In the genomic region with DNA sequence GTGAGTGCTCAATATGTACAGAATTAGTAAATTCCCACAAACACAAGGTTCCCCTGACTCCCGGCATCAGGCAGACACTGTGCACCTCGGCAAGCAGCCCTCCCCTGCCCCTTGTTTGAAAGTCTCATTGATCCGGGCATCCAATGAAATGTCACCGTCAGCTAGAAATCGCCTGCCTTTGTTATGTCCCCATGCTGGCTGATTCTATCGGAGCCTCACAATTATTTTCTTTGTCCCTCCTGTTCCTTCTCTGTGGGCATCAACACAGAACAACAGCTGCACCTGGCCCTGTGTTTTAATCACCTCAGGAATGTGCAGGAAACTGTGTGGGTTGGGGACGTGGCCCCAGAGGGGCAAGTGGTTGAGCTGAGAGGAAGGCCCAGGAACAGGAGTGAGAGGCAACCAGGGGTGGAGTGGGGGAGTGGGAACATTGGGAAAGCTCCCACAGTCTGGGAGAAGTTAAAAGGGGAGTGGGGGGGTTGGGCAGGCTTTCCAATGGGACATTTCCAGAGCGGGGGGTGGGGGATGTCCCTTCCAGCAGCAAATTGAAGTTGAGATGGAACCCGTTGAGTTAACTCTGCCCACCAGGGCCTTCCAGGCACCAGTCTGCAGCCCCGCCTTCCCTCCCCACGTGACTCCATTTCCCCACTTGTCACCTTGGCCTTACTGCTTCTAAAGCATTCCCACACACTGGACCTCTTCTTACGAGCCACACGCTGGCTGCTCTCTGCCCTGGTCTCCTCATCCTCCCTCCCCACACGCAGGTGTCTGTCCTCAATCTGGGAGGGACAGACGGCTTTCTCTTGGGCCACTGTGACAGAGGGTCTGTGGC, we compare ENCODE assay signal across 11 mouse cellular contexts.
DNase-seq lines count a peak whose midpoint lies in the region; ATAC-seq lines count a peak whose summit lies in the region.
"Had no signal": no experiment of that assay in that cellular context is flagged by ENCODE, and none has a peak within 500 bp of the region (broad histone marks: within the 10 kb centered on the region; RNA-seq: fewer than 3 reads in every experiment).

No protein-coding gene starts in this region.

- H3K4me2 ChIP-seq in kidney, embryonic 15.5 days = no peak overlapping the region
- no peak overlapping the region for H3K4me2 ChIP-seq in hindbrain, embryonic 16.5 days (ENCODE audit: low read length)
- no peak overlapping the region for H3K4me2 ChIP-seq in neural tube, embryonic 13.5 days
- H3K4me2 ChIP-seq: liver, embryonic 15.5 days had no signal

- no peak for ATAC-seq in kidney, embryonic 15.5 days (replicated peaks; ENCODE audit: low FRiP score)
- ATAC-seq in hindbrain, embryonic 16.5 days = 0 out of 2 replicates have a peak, but pooled peaks have one; percentile 2
- no peak for ATAC-seq in neural tube, embryonic 13.5 days (ENCODE audit: low read depth)

- H3K36me3 ChIP-seq in kidney, embryonic 15.5 days = no peaks in the 10 kb centered on the region
- H3K36me3 ChIP-seq in embryonic facial prominence, embryonic 10.5 days (replicated peaks) = no peaks in the 10 kb centered on the region
- H3K36me3 ChIP-seq in hindbrain, embryonic 16.5 days (ENCODE audit: control insufficient read depth, insufficient read depth, low read length) = no peaks in the 10 kb centered on the region
- H3K36me3 ChIP-seq in neural tube, embryonic 13.5 days = no peaks in the 10 kb centered on the region
- H3K36me3 ChIP-seq: liver, embryonic 15.5 days had no signal

- H3K9ac ChIP-seq in kidney, embryonic 15.5 days = no peak overlapping the region
- H3K9ac ChIP-seq in hindbrain, embryonic 16.5 days (ENCODE audit: low read depth, low read length) = no peak overlapping the region
- H3K9ac ChIP-seq in neural tube, embryonic 13.5 days = peak overlapping the region; percentile 38; the same call in 1 of the 2 replicates
- H3K9ac ChIP-seq: liver, embryonic 15.5 days had no signal

- no peaks in the 10 kb centered on the region for H3K9me3 ChIP-seq in kidney, embryonic 15.5 days (replicated peaks)
- H3K9me3 ChIP-seq in embryonic facial prominence, embryonic 10.5 days = no peaks in the 10 kb centered on the region
- H3K9me3 ChIP-seq in hindbrain, embryonic 16.5 days (ENCODE audit: control insufficient read depth, low read length) = no peaks in the 10 kb centered on the region
- no peaks in the 10 kb centered on the region for H3K9me3 ChIP-seq in neural tube, embryonic 13.5 days
- H3K9me3 ChIP-seq: liver, embryonic 15.5 days had no signal

- DNase-seq in kidney, postnatal 36 days = no peak
- peak; percentile 54 for DNase-seq in embryonic facial prominence, embryonic 10.5 days (ENCODE audit: low spot score)
- DNase-seq in layer of hippocampus, adult 9-11 months = no peak
- no peak for DNase-seq in left cerebral cortex, adult 11 months (ENCODE audit: low spot score)
- no peak for DNase-seq in ovary, adult 18-20 months (ENCODE audit: low spot score)
- DNase-seq: cerebellum, postnatal 25 days; kidney, adult 11 months had no signal

- H3K4me3 ChIP-seq in kidney, embryonic 15.5 days (replicated peaks) = no peak overlapping the region
- no peak overlapping the region for H3K4me3 ChIP-seq in embryonic facial prominence, embryonic 10.5 days
- H3K4me3 ChIP-seq in hindbrain, embryonic 16.5 days (ENCODE audit: low read length) = no peak overlapping the region
- no peak overlapping the region for H3K4me3 ChIP-seq in neural tube, embryonic 13.5 days
- H3K4me3 ChIP-seq: liver, embryonic 15.5 days had no signal

- H3K4me1 ChIP-seq in kidney, embryonic 15.5 days = peaks cover 71% of the 10 kb centered on the region
- H3K4me1 ChIP-seq in embryonic facial prominence, embryonic 10.5 days = peaks cover 88% of the 10 kb centered on the region
- peaks cover 12% of the 10 kb centered on the region for H3K4me1 ChIP-seq in hindbrain, embryonic 16.5 days (ENCODE audit: control insufficient read depth, insufficient read depth, low read depth, low read length)
- peaks cover 50% of the 10 kb centered on the region for H3K4me1 ChIP-seq in neural tube, embryonic 13.5 days (replicated peaks)
- H3K4me1 ChIP-seq: liver, embryonic 15.5 days had no signal

- H3K27me3 ChIP-seq in kidney, embryonic 15.5 days = no peaks in the 10 kb centered on the region
- no peaks in the 10 kb centered on the region for H3K27me3 ChIP-seq in embryonic facial prominence, embryonic 10.5 days (replicated peaks; ENCODE audit: low read depth, poor library complexity, severe bottlenecking)
- no peaks in the 10 kb centered on the region for H3K27me3 ChIP-seq in hindbrain, embryonic 16.5 days (replicated peaks; ENCODE audit: control insufficient read depth, insufficient read depth, low read length)
- H3K27me3 ChIP-seq in neural tube, embryonic 13.5 days = no peaks in the 10 kb centered on the region
- H3K27me3 ChIP-seq: liver, embryonic 15.5 days had no signal

- WGBS in kidney, embryonic 15.5 days = 41% methylated on average over 15 of the region's 15 CpGs
- 27% methylated on average over 15 of the region's 15 CpGs for WGBS in embryonic facial prominence, embryonic 10.5 days
- 27% methylated on average over 15 of the region's 15 CpGs for whole genome bisulfite sequencing in hindbrain, embryonic 16.5 days
- 28% methylated on average over 15 of the region's 15 CpGs for WGBS in neural tube, embryonic 13.5 days

- H3K27ac ChIP-seq in kidney, embryonic 15.5 days = peak overlapping the region; percentile 20; the same call in 1 of the 2 replicates
- H3K27ac ChIP-seq in embryonic facial prominence, embryonic 10.5 days (replicated peaks) = peak overlapping the region; percentile 78
- H3K27ac ChIP-seq in hindbrain, embryonic 16.5 days (ENCODE audit: low read depth, low read length) = no peak overlapping the region
- H3K27ac ChIP-seq in neural tube, embryonic 13.5 days (replicated peaks) = no peak overlapping the region; the same call in 1 of the 2 replicates
- H3K27ac ChIP-seq: liver, embryonic 15.5 days had no signal

Comparison
In these comparisons a context has a peak if more than half of its experiments do, and no peak if none do; other contexts are left out.
1. H3K27ac ChIP-seq: peak in kidney, embryonic 15.5 days (single experiment) and embryonic facial prominence, embryonic 10.5 days (single experiment); none in hindbrain, embryonic 16.5 days (single experiment) and neural tube, embryonic 13.5 days (single experiment).